Mouse (Mus musculus) kidney, embryonic 16.5 days (tissue): ENCODE results near the gene Adam22. TPM values are rescaled to one million over a fixed set of nuclear protein-coding genes. Genes with fewer than 3 reads are reported as not detected.
"Not testable (repeated sequence)": the region's sequence is repeated elsewhere in the genome, so short reads cannot be mapped to it uniquely, and the experiment has no call there.

ENCODE experiments used
- ATAC-seq: fragments of 200-750 bp; cut with Nextera tagmentation; 2 replicates; pipeline ENCODE4 v1.8.0; 2017; ENCODE audit warnings: moderate TSS enrichment; ENCODE audit not compliant: low FRiP score, low TSS enrichment
- H3K27ac ChIP-seq: fragments of 300-500 bp; sonication (generic); 2 replicates; pipeline ENCODE4 v1.5.1; 2014; ENCODE audit warnings: low read length
- H3K27me3 ChIP-seq: fragments of 300-500 bp; sonication (generic); 2 replicates; pipeline ENCODE4 v1.6.1; 2014; ENCODE audit warnings: low read length, control low read depth, mixed read lengths; ENCODE audit not compliant: insufficient read depth
- H3K36me3 ChIP-seq: fragments of 300-500 bp; sonication (generic); 2 replicates; pipeline ENCODE4 v1.6.1; 2014; ENCODE audit warnings: low read length, control low read depth, mixed read lengths; ENCODE audit not compliant: insufficient read depth
- H3K4me1 ChIP-seq: fragments of 300-500 bp; sonication (generic); 2 replicates; pipeline ENCODE4 v1.6.1; 2014; ENCODE audit warnings: low read length, control low read depth, mixed read lengths; ENCODE audit not compliant: insufficient read depth
- H3K4me2 ChIP-seq: fragments of 300-500 bp; sonication (generic); replicated peaks from 2 replicates; pipeline ENCODE4 v1.6.1; 2014; ENCODE audit warnings: low read depth, low read length
- H3K4me3 ChIP-seq: fragments of 300-500 bp; sonication (generic); 2 replicates; pipeline ENCODE4 v1.5.1; 2014; ENCODE audit warnings: mild to moderate bottlenecking, low read length
- H3K9ac ChIP-seq: fragments of 300-500 bp; sonication (generic); replicated peaks from 2 replicates; pipeline ENCODE4 v1.6.1; 2014; ENCODE audit warnings: low read length
- H3K9me3 ChIP-seq: fragments of 300-500 bp; sonication (generic); 2 replicates; pipeline ENCODE4 v1.6.1; 2016; ENCODE audit warnings: low read length, control low read depth
- WGBS: fragments of 180-500 bp; shearing (Covaris S2); extraction: QIAGEN DNeasy Blood & Tissue Kit; methylation state at CpG from one replicate; pipeline ENCODE4 v1.1.7; 2014; 5-methylcytosine and 5-hydroxymethylcytosine counted together
- polyA plus RNA-seq: library from polyadenylated mRNA; unstranded; fragments of >200 nt; fragmentation: Nextera tagmentation; extraction: Ambion mirVana; gene quantifications from 2 replicates; pipeline ENCODE4 v1.2.1, GENCODE M21; 2015

The Adam22 gene
- polyA plus RNA-seq, 1 experiment from 2014 or later: 9.0 TPM

GRCm38 (mm10) chr5:8215841-8216240 is 152.1 kb downstream of the Adam22 start:
- Histone ChIP-seq H3K9ac (no peak overlapping the region), H3K27ac (no peak overlapping the region), H3K36me3 (no peaks in the 10 kb centered on the region), H3K4me1 (no peaks in the 10 kb centered on the region), H3K4me3 (no peak overlapping the region), H3K4me2 (no peak overlapping the region), H3K27me3 (no peaks in the 10 kb centered on the region), H3K9me3 (no peaks in the 10 kb centered on the region)
- WGBS: 86% methylated on average over 1 of the region's 1 CpGs
- ATAC-seq: no peak

- H3K4me1 ChIP-seq, H3K9ac ChIP-seq, H3K9me3 ChIP-seq, ATAC-seq, H3K36me3 ChIP-seq, H3K4me3 ChIP-seq, H3K4me2 ChIP-seq, H3K27me3 ChIP-seq, H3K27ac ChIP-seq: not testable (repeated sequence)
- 84% methylated on average over 1 of the region's 1 CpGs for WGBS
Observed at GRCm38 (mm10) chr5:8184992-8185391, 183.0 kb downstream of the Adam22 start.

- Histone ChIP-seq H3K4me3 (no peak overlapping the region), H3K36me3 (no peaks in the 10 kb centered on the region), H3K9ac (no peak overlapping the region), H3K27ac (no peak overlapping the region), H3K9me3 (no peaks in the 10 kb centered on the region), H3K4me2 (no peak overlapping the region), H3K27me3 (no peaks in the 10 kb centered on the region), H3K4me1 (no peaks in the 10 kb centered on the region)
- ATAC-seq: no peak
- WGBS: 78% methylated on average over 1 of the region's 1 CpGs
Observed at GRCm38 (mm10) chr5:8180646-8181045, 187.3 kb downstream of the Adam22 start.

- no peaks in the 10 kb centered on the region for H3K36me3 ChIP-seq
- no peak overlapping the region for H3K27ac ChIP-seq
- no peaks in the 10 kb centered on the region for H3K4me1 ChIP-seq
- H3K4me2 ChIP-seq: no peak overlapping the region
- H3K4me3 ChIP-seq: no peak overlapping the region
- H3K9ac ChIP-seq: no peak overlapping the region
- ATAC-seq: no peak
- 92% methylated on average over 17 of the region's 17 CpGs for WGBS
- no peaks in the 10 kb centered on the region for H3K9me3 ChIP-seq
- H3K27me3 ChIP-seq: no peaks in the 10 kb centered on the region
Observed at GRCm38 (mm10) chr5:8178111-8178510, 189.8 kb downstream of the Adam22 start.

GRCm38 (mm10) chr5:8164773-8165172 is 203.2 kb downstream of the Adam22 start:
- no peak overlapping the region for H3K4me2 ChIP-seq
- no peak for ATAC-seq
- no peaks in the 10 kb centered on the region for H3K4me1 ChIP-seq
- no peaks in the 10 kb centered on the region for H3K36me3 ChIP-seq
- no peaks in the 10 kb centered on the region for H3K9me3 ChIP-seq
- 54% methylated on average over 4 of the region's 4 CpGs for WGBS
- H3K4me3 ChIP-seq: no peak overlapping the region
- no peaks in the 10 kb centered on the region for H3K27me3 ChIP-seq
- no peak overlapping the region for H3K9ac ChIP-seq
- H3K27ac ChIP-seq: no peak overlapping the region

- H3K9me3 ChIP-seq: no peaks in the 10 kb centered on the region
- WGBS: 93% methylated on average over 1 of the region's 1 CpGs
- H3K4me1 ChIP-seq: no peaks in the 10 kb centered on the region
- ATAC-seq: no peak
- H3K9ac ChIP-seq: no peak overlapping the region
- no peaks in the 10 kb centered on the region for H3K36me3 ChIP-seq
- no peak overlapping the region for H3K4me3 ChIP-seq
- H3K27me3 ChIP-seq: no peaks in the 10 kb centered on the region
- no peak overlapping the region for H3K4me2 ChIP-seq
- H3K27ac ChIP-seq: no peak overlapping the region
Observed at GRCm38 (mm10) chr5:8151645-8152044, 216.3 kb downstream of the Adam22 start.

- no peaks in the 10 kb centered on the region for H3K9me3 ChIP-seq
- 94% methylated on average over 2 of the region's 2 CpGs for WGBS
- no peak for ATAC-seq
Observed at GRCm38 (mm10) chr5:8146146-8146545, 221.8 kb downstream of the Adam22 start.

GRCm38 (mm10) chr5:8145473-8145872 is 222.5 kb downstream of the Adam22 start:
- H3K36me3 ChIP-seq: no peaks in the 10 kb centered on the region
- H3K4me1 ChIP-seq: no peaks in the 10 kb centered on the region
- WGBS: 74% methylated on average over 5 of the region's 5 CpGs
- ATAC-seq: no peak
- H3K4me2 ChIP-seq: no peak overlapping the region
- no peaks in the 10 kb centered on the region for H3K9me3 ChIP-seq
- H3K9ac ChIP-seq: no peak overlapping the region
- no peaks in the 10 kb centered on the region for H3K27me3 ChIP-seq
- H3K4me3 ChIP-seq: no peak overlapping the region
- no peak overlapping the region for H3K27ac ChIP-seq

More at GRCm38 (mm10) chr5:8146146-8146545, 221.8 kb downstream of the Adam22 start:
- Histone ChIP-seq H3K9ac (no peak overlapping the region), H3K4me3 (no peak overlapping the region), H3K36me3 (no peaks in the 10 kb centered on the region), H3K4me1 (no peaks in the 10 kb centered on the region), H3K27me3 (no peaks in the 10 kb centered on the region), H3K27ac (no peak overlapping the region), H3K4me2 (no peak overlapping the region)

GRCm38 (mm10) chr5:8132546-8132945 is 235.4 kb downstream of the Adam22 start:
- Histone ChIP-seq H3K9ac (no peak overlapping the region), H3K4me2 (no peak overlapping the region), H3K27me3 (no peaks in the 10 kb centered on the region), H3K9me3 (no peaks in the 10 kb centered on the region), H3K27ac (no peak overlapping the region), H3K4me3 (no peak overlapping the region), H3K4me1 (no peaks in the 10 kb centered on the region), H3K36me3 (peaks cover 4% of the 10 kb centered on the region; the same call in 1 of the 2 replicates)
- WGBS: 70% methylated on average over 5 of the region's 5 CpGs
- ATAC-seq: no peak

- no peaks in the 10 kb centered on the region for H3K4me1 ChIP-seq
- no peak for ATAC-seq
- WGBS: 72% methylated on average over 8 of the region's 8 CpGs
Observed at GRCm38 (mm10) chr5:8131918-8132317, 236.0 kb downstream of the Adam22 start.

More at GRCm38 (mm10) chr5:8131918-8132317, 236.0 kb downstream of the Adam22 start:
- Histone ChIP-seq H3K4me2 (no peak overlapping the region), H3K27me3 (no peaks in the 10 kb centered on the region), H3K9me3 (no peaks in the 10 kb centered on the region), H3K36me3 (peaks cover 4% of the 10 kb centered on the region; the same call in 1 of the 2 replicates), H3K9ac (no peak overlapping the region), H3K27ac (no peak overlapping the region), H3K4me3 (no peak overlapping the region)
